Mouse (Mus musculus) C2C12 (cell line): ENCODE results near the gene Gm3417.
"Not testable (repeated sequence)": the region's sequence is repeated elsewhere in the genome, so short reads cannot be mapped to it uniquely, and the experiment has no call there.

ENCODE experiments used
- CTCF ChIP-seq: IDR thresholded peaks from one replicate; pipeline ENCODE4 v1.5.1; 2011; ENCODE audit not compliant: control insufficient read depth, insufficient read depth, insufficient read length
- MAX ChIP-seq: IDR thresholded peaks from one replicate; pipeline ENCODE4 v1.6.1; 2011; ENCODE audit warnings: mild to moderate bottlenecking, control low read depth

- TF ChIP-seq CTCF, MAX: not testable (repeated sequence)
Observed at GRCm38 (mm10) chr17:14994140-14994539, 15.6 kb upstream of the Gm3417 start.
